Mouse (Mus musculus) lung, adult 10 weeks (tissue): ENCODE measurements around the gene Tmem69. TPM values are rescaled to one million over a fixed set of nuclear protein-coding genes. Genes with fewer than 3 reads are reported as not detected.

ENCODE experiments used
- polyA plus RNA-seq: library from polyadenylated mRNA; stranded (reverse); fragments of 350-450 nt; fragmentation: Illumina TruSeq; extraction: RNeasy Lipid Tissue Mini Kit (QIAGEN cat#74804); gene quantifications from one replicate; pipeline ENCODE4 v1.2.3, GENCODE M21; 2014; ENCODE audit warnings: low read depth, low replicate concordance; ENCODE audit not compliant: insufficient read depth

Tmem69 gene
- polyA plus RNA-seq = 7.6 TPM

DNA sequence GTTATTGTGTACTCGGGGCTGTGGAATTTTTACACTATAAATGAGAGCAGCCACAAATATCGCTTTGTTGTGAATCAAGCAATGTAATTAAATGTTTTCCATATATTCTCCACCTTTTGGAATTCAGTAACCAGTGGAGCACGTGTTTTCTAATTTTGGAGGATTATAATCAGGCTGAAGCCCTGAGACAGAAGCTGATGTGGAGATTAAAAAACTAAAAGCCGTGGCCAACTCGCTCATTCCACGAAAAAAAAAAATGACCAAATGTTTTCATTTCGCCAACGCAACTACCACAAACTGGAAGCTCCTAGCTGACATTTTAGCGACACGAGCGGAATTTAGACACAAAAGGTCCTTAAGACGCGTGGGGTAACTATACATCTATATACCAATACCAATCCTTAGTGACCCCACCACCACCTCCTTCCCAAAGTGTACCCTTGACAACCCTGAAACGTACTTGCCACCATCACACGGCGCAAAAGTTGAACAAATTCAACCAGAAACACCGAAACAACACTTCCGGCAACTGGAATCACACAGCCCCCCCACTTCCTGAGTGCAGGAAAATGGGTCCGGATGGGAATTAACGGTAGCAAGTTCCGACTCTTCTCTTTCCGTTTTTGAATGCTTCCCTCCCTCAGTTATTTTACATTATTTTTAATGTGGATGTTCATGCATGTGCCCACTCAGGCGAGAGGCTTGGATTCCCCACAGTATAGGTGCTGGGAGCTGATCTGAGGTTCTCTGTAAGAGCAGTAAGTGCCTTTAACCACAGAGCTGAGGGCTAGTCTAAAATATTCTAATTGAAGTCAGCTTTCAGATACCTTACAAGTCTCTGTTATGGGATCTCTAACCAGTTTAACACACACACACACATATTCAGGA is at the start of gene Tmem69:
Tmem69 (minus strand) TSS at position 524 of the 888 bp plus-strand sequence.

DNA sequence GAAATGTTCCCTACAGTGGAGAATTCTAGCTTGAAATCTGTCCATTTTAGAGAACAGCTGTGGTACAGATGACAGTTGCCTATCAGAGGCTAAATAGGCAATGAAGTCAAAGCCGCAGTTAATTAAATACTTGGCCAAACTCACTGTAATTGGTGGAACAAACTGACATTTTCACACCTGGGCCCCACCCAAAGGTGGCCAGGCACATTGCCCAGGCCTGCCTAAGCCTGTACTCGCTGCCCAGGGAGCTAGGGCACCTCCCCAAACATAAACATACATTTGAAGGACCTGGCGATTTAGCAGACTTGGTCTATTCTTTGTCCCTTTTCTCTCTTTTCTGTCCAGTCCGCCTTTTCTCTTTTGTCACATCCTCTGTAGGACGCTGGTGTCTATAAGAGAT is 40.6 kb upstream of the Tmem69 start, which contains the start of gene Ccdc17:
Ccdc17 (plus strand) TSS at position 276 of the 400 bp plus-strand sequence.

DNA sequence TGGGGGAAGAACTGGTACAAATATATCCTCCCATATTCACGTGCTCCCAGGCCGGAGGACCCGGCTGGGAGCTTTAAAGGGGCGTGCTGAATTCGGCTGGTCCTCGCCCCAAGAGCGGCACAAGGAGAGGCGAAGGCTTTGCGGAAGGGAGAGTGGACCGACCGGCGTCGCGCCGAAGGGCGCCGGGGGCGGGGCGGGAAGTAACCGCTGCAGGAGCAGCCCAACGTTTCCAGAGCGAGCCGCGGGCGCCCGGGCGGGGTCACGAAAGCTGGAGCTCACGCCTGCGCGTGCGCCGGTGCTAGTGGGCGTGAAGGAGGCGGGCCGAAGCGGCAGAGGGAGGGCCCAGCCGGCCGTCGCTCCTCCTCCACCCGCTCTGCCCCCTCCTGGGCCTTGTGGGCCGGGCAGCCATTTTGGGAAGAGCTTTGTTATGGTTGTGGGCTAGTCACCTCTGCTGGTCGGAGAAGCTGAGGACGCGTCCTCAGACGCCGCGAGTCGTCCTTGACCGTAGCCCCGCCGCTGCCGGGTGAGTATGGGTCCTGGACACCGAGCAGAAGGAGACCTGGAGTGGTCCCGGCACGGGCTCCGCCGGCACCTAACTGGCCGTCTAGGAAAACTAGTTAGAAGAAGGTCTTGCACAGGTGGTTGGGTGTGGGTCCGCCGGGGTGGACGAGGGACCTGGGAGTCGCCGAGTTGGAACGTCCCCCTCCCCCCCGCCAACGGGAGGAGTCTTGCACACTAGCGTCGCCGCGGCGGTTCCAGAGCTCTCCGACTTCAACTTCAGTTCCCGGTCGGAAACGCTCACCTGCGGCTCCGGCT is 1.8 kb upstream of the Tmem69 start, which contains the start of gene Gpbp1l1:
Gpbp1l1 (plus strand) TSS at position 353 of the 816 bp plus-strand sequence.

DNA sequence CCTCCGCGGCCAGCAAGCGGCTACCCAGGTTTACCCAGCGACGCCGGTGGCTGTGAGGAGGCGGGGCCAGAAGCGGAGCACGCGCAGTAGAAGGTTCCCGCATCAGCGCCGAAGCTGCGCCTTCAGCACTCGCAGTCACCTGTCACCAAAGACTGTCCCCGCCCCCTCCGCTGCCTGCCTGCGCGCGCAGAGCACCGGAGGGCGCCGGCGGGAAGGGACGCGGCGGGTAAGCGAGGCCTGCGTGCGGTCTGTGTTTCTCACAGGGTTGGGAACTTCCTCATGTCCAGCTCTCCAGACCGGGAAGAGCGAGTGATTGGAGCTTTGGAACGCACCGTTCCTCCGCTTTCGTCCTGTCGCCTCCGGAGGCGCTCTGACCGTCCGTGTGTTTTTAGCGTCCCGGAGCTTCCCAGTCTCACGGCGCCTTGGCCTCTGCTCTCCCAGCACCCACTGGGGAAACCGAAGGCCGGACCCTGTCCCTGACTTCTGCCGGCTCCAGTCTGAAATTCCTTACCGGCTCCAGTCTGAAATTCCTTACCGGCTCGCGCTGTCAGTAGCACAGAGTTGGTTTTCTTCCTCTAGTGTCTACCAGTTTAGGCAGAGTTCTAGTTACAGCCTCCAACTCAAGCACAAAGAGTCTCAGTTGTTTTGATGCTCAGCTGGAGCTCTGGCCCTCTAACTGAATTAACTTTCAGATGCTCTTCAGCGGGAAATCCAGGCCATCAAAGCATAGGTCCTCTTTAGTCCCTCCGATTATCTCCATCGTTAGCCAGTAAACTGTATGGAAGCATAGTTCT is 48.1 kb downstream of the Tmem69 start, which contains the start of gene Ipp:
Ipp (plus strand) TSS at position 125 of the 794 bp plus-strand sequence.

Other genes starting within 250 kb of the Tmem69 start
- 7.9 TPM for gene Mast2, start 91.8 kb downstream of the Tmem69 start, polyA plus RNA-seq
- 3.3 TPM for gene Ipp, start 48.4 kb downstream of the Tmem69 start, polyA plus RNA-seq
- gene Gpbp1l1, start 1.7 kb upstream of the Tmem69 start, polyA plus RNA-seq = 33.6 TPM
- 23.4 TPM for gene Ccdc17, start 40.7 kb upstream of the Tmem69 start, polyA plus RNA-seq
- gene Nasp, start 72.0 kb upstream of the Tmem69 start, polyA plus RNA-seq = 16.1 TPM
- gene Akr1a1, start 95.7 kb upstream of the Tmem69 start, polyA plus RNA-seq = 561 TPM
- gene Prdx1, start 129.6 kb upstream of the Tmem69 start, polyA plus RNA-seq = 628 TPM
- gene Mmachc, start 152.5 kb upstream of the Tmem69 start, polyA plus RNA-seq = 5.5 TPM
- gene Ccdc163, start 152.6 kb upstream of the Tmem69 start, polyA plus RNA-seq = 15.2 TPM
- gene Tesk2, start 165.0 kb upstream of the Tmem69 start, polyA plus RNA-seq = 1.9 TPM